Mouse (Mus musculus): Measurements from ENCODE around the gene Nrap.

Nrap gene

GRCm38 (mm10) chr19:56316531-56316930 lies 73.3 kb downstream of the Nrap start:
- CTCF ChIA-PET, result no interaction called here

- CTCF ChIA-PET, result no interaction called here
Measured at GRCm38 (mm10) chr19:56300835-56301234, 89.0 kb downstream of the Nrap start.

GRCm38 (mm10) chr19:56297264-56297663 lies 92.6 kb downstream of the Nrap start:
- CTCF ChIA-PET, result interaction anchor here (0.6 kb wide), 1 partner anchor 44 kb away, joined by 3 read pairs; no protein-coding TSS in a partner anchor

- CTCF ChIA-PET, result interaction anchor here (0.6 kb wide), 1 partner anchor 43 kb away, joined by 3 read pairs; no protein-coding TSS in a partner anchor
Measured at GRCm38 (mm10) chr19:56296668-56297067, 93.2 kb downstream of the Nrap start.

- CTCF ChIA-PET, result no interaction called here
Measured at GRCm38 (mm10) chr19:56294654-56295399, 95.0 kb downstream of the Nrap start.

GRCm38 (mm10) chr19:56292335-56292734 lies 97.5 kb downstream of the Nrap start:
- CTCF ChIA-PET, result no interaction called here

GRCm38 (mm10) chr19:56291898-56292297 lies 97.9 kb downstream of the Nrap start:
- CTCF ChIA-PET, result no interaction called here

- CTCF ChIA-PET, result no interaction called here
Measured at GRCm38 (mm10) chr19:56289642-56290041, 100.2 kb downstream of the Nrap start.

GRCm38 (mm10) chr19:56288436-56288835 lies 101.4 kb downstream of the Nrap start:
- CTCF ChIA-PET, result no interaction called here

- CTCF ChIA-PET, result no interaction called here
Measured at GRCm38 (mm10) chr19:56287580-56288367, 102.1 kb downstream of the Nrap start.

GRCm38 (mm10) chr19:56286866-56287265 lies 103.0 kb downstream of the Nrap start, which contains the start of gene Habp2:
Gene Habp2, plus strand, starts transcription at chr19:56287137.
- CTCF ChIA-PET, result no interaction called here

GRCm38 (mm10) chr19:56285222-56285621 lies 104.6 kb downstream of the Nrap start:
- CTCF ChIA-PET, result no interaction called here

GRCm38 (mm10) chr19:56278366-56278765 lies 111.5 kb downstream of the Nrap start:
- CTCF ChIA-PET, result no interaction called here

GRCm38 (mm10) chr19:56277951-56278350 lies 111.9 kb downstream of the Nrap start:
- CTCF ChIA-PET, result no interaction called here

GRCm38 (mm10) chr19:56277140-56277804 lies 112.6 kb downstream of the Nrap start:
- CTCF ChIA-PET, result no interaction called here

- CTCF ChIA-PET, result no interaction called here
Measured at GRCm38 (mm10) chr19:56272081-56272480, 117.8 kb downstream of the Nrap start.
